Mouse (Mus musculus): ENCODE results near the gene Herc6. TPM values are rescaled to one million over a fixed set of nuclear protein-coding genes. Genes with fewer than 3 reads are reported as not detected.

Herc6 gene
- polyA plus RNA-seq, 1 experiment from 2014 or later, result 5.0 TPM

DNA sequence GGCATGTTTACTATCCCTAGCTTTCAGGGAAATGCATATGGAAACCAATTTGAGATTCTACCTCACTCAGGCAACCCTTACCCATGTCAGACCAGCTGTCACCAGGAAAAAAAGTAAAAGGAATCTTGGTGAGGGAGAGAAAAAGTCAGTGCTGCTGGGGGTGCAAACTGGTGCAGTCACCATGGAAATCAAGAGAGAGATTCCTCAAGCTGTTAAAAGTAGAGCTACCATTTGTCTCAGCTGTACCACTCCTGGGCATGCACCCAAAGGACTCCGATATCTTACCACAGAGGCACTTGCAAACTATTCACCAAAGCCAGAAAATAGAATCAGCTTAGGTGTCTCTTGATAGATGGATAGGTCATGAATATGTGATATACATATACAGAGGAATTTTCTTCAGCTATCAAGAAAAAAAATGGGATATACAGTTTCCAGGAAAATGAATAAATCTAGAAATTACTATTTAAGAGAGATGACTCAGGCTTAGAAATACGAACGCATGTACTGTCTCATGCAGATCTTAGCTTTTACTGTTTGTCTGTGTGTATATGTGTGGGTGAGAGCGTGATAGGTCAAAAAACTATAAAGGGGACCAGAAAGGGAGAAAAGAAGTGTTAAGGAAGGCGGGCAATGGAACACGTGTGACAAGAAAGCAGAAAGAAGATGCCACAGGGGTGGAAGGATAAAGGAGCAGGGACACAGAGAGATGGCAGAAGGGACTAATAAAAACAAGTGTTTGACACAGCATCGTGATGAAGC is 24.9 kb downstream of the Herc6 start:
- H3K4me1 ChIP-seq (ENCODE audit: insufficient read depth), result no peaks in the 10 kb centered on the region
- no peak overlapping the region for H3K9ac ChIP-seq (replicated peaks)
- peaks cover 29% of the 10 kb centered on the region for H3K36me3 ChIP-seq (replicated peaks; ENCODE audit: insufficient read depth, low read length)
- no peak for DNase-seq
- H3K4me3 ChIP-seq (ENCODE audit: low read depth, low read length), result no peak overlapping the region
- no peaks in the 10 kb centered on the region for H3K9me3 ChIP-seq (ENCODE audit: low read length)
- no peak overlapping the region for H3K27ac ChIP-seq (ENCODE audit: low read depth)
- H3K4me2 ChIP-seq (ENCODE audit: low read depth, low read length), result no peak overlapping the region
- no peak for TF ChIP-seq EP300 (IDR thresholded peaks at IDR 0.05; ENCODE audit: low read depth)
- no peak for TF ChIP-seq CTCF (IDR thresholded peaks at IDR 0.05; ENCODE audit: low read depth)
- no peak for ATAC-seq
- no peaks in the 10 kb centered on the region for H3K27me3 ChIP-seq (ENCODE audit: insufficient read depth, low read length)
- WGBS (ENCODE audit: insufficient replicate concordance), result 89% methylated on average over 7 of the region's 7 CpGs

DNA sequence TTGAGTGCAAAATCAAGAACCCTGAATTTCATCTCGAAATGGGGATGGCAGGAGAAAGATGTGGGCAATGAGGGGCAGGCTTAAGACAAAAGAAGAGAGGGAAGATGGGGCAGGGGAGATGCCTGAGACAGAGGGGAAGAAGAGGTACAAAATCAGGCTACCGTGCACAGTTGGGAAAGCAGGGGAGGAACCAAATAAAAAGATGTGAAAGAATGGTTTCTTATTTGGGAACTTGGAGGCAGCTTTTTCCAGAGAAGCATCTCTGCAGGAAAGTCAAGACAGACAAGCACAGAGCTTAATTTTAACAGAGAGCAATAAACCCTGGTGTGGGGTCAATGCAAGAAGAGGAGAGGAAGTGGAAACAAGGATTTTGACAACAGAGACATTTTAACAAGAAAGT is 27.2 kb downstream of the Herc6 start:
- TF ChIP-seq EP300 (IDR thresholded peaks at IDR 0.05; ENCODE audit: low read depth) (no peak), CTCF (IDR thresholded peaks at IDR 0.05; ENCODE audit: low read depth) (no peak)
- no peak for ATAC-seq
- Histone ChIP-seq H3K4me1 (ENCODE audit: insufficient read depth) (no peaks in the 10 kb centered on the region), H3K4me3 (ENCODE audit: low read depth, low read length) (no peak overlapping the region), H3K27me3 (ENCODE audit: insufficient read depth, low read length) (no peaks in the 10 kb centered on the region), H3K36me3 (replicated peaks; ENCODE audit: insufficient read depth, low read length) (peaks cover 32% of the 10 kb centered on the region), H3K4me2 (ENCODE audit: low read depth, low read length) (no peak overlapping the region), H3K9me3 (ENCODE audit: low read length) (no peaks in the 10 kb centered on the region), H3K9ac (replicated peaks) (no peak overlapping the region), H3K27ac (ENCODE audit: low read depth) (no peak overlapping the region)
- no peak for DNase-seq
- WGBS (ENCODE audit: insufficient replicate concordance), result 87% methylated on average over 2 of the region's 2 CpGs

DNA sequence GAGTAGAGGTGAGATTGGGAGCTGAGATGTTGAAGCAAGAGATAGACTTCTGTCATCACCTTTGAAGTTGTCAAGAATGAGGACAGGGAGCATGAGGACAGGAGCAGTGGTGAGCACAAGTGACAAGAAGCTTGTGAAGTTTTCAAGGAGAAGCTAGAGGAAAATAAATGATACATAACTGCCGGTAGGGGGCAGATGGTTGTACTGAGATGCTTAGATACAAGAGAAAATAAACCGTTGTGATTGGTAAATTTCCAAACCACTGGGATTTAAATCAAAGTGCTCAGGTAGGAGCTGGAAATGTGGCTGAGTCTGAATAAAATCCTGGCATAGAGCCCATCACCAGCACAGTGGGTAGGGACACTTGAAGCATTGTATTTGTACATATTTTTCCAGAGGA is 28.8 kb downstream of the Herc6 start:
- Histone ChIP-seq H3K4me2 (ENCODE audit: low read depth, low read length) (no peak overlapping the region), H3K4me1 (ENCODE audit: insufficient read depth) (no peaks in the 10 kb centered on the region), H3K4me3 (ENCODE audit: low read depth, low read length) (no peak overlapping the region), H3K9ac (replicated peaks) (no peak overlapping the region), H3K36me3 (replicated peaks; ENCODE audit: insufficient read depth, low read length) (peaks cover 29% of the 10 kb centered on the region), H3K27me3 (ENCODE audit: insufficient read depth, low read length) (no peaks in the 10 kb centered on the region), H3K27ac (ENCODE audit: low read depth) (no peak overlapping the region), H3K9me3 (ENCODE audit: low read length) (no peaks in the 10 kb centered on the region)
- no peak for ATAC-seq
- WGBS (ENCODE audit: insufficient replicate concordance), result 52% methylated on average over 2 of the region's 2 CpGs
- no peak for TF ChIP-seq EP300 (IDR thresholded peaks at IDR 0.05; ENCODE audit: low read depth)
- TF ChIP-seq CTCF (IDR thresholded peaks at IDR 0.05; ENCODE audit: low read depth), result peak; percentile 42
- no peak for DNase-seq

DNA sequence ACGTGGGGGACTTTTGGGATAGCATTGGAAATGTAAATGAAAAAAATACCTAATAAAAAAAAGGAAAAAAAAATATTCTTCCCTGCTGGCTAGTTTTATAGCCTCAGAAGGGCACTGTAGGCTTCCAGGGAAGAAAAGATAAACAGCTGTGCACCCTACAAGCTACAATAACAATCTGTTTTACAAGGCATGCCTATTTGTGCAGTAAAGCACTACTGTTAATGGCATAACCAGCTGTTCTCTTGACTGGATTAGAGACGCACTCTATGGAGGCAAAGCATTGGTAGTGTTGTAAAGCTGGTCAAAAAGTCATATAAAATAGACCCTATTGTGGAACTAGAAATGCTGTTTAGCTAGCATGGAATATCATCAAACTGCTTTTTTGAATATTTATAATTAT is 35.0 kb downstream of the Herc6 start:
- H3K9me3 ChIP-seq (ENCODE audit: low read length), result no peaks in the 10 kb centered on the region
- no peak overlapping the region for H3K4me3 ChIP-seq (ENCODE audit: low read depth, low read length)
- H3K9ac ChIP-seq (replicated peaks), result no peak overlapping the region
- H3K27ac ChIP-seq (ENCODE audit: low read depth), result no peak overlapping the region
- WGBS (ENCODE audit: insufficient replicate concordance), result 91% methylated on average over 2 of the region's 2 CpGs
- TF ChIP-seq EP300 (IDR thresholded peaks at IDR 0.05; ENCODE audit: low read depth) (no peak), CTCF (IDR thresholded peaks at IDR 0.05; ENCODE audit: low read depth) (no peak)
- ATAC-seq, result no peak
- H3K27me3 ChIP-seq (ENCODE audit: insufficient read depth, low read length), result no peaks in the 10 kb centered on the region
- H3K4me2 ChIP-seq (ENCODE audit: low read depth, low read length), result no peak overlapping the region
- no peaks in the 10 kb centered on the region for H3K4me1 ChIP-seq (ENCODE audit: insufficient read depth)
- H3K36me3 ChIP-seq (replicated peaks; ENCODE audit: insufficient read depth, low read length), result peaks cover 20% of the 10 kb centered on the region
- DNase-seq, result no peak

DNA sequence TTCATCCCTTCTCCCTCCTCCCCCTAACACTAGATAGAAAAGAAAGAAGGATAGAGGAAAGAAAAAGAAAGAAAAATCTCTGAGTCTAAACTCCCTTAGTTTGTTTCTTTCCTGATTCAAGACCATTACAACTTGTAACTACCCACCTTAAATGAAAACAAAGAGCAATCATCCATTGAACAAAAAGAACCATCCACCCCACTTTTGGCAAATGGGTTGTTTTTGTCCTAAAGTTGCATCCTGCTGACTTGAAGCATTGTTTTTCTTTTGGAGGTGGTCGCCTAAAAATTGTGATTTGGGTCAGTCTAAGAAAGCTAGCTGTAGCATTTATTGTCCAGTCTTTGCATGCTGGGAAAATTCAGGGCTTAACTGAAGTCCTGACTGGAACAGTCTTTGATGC is 58.7 kb downstream of the Herc6 start:
- no peak for ATAC-seq
- WGBS (ENCODE audit: insufficient replicate concordance), result 67% methylated on average over 1 of the region's 1 CpGs

GRCm38 (mm10) chr6:57641789-57642188 is 61.0 kb downstream of the Herc6 start:
- Histone ChIP-seq H3K4me3 (ENCODE audit: low read depth, low read length) (no peak overlapping the region), H3K4me2 (ENCODE audit: low read depth, low read length) (no peak overlapping the region), H3K36me3 (replicated peaks; ENCODE audit: insufficient read depth, low read length) (0 out of 2 replicates have a peak, but pooled peaks cover 2% of the 10 kb centered on the region), H3K9me3 (ENCODE audit: low read length) (no peaks in the 10 kb centered on the region), H3K4me1 (ENCODE audit: insufficient read depth) (peaks cover 2% of the 10 kb centered on the region; the same call in 1 of the 2 replicates), H3K9ac (replicated peaks) (no peak overlapping the region), H3K27me3 (ENCODE audit: insufficient read depth, low read length) (no peaks in the 10 kb centered on the region), H3K27ac (ENCODE audit: low read depth) (no peak overlapping the region)
- DNase-seq, result peak; percentile 79
- ATAC-seq, result peak; percentile 76
- TF ChIP-seq EP300 (IDR thresholded peaks at IDR 0.05; ENCODE audit: low read depth) (no peak), CTCF (IDR thresholded peaks at IDR 0.05; ENCODE audit: low read depth) (no peak)
- WGBS (ENCODE audit: insufficient replicate concordance), result 13% methylated on average over 4 of the region's 4 CpGs

More for the DNA sequence above, 58.7 kb downstream of the Herc6 start:
- TF ChIP-seq CTCF (IDR thresholded peaks at IDR 0.05; ENCODE audit: low read depth) (no peak), EP300 (IDR thresholded peaks at IDR 0.05; ENCODE audit: low read depth) (no peak)
- H3K27me3 ChIP-seq (ENCODE audit: insufficient read depth, low read length), result no peaks in the 10 kb centered on the region
- H3K4me1 ChIP-seq (ENCODE audit: insufficient read depth), result peaks cover 2% of the 10 kb centered on the region; the same call in 1 of the 2 replicates
- no peak overlapping the region for H3K4me2 ChIP-seq (ENCODE audit: low read depth, low read length)
- H3K36me3 ChIP-seq (replicated peaks; ENCODE audit: insufficient read depth, low read length), result no peaks in the 10 kb centered on the region
- no peaks in the 10 kb centered on the region for H3K9me3 ChIP-seq (ENCODE audit: low read length)
- no peak overlapping the region for H3K9ac ChIP-seq (replicated peaks)
- H3K27ac ChIP-seq (ENCODE audit: low read depth), result no peak overlapping the region
- no peak overlapping the region for H3K4me3 ChIP-seq (ENCODE audit: low read depth, low read length)
- no peak for DNase-seq

All from liver, postnatal 0 days (tissue).